Comparison of ENCODE assay signal across 8 mouse cellular contexts in the genomic region with DNA sequence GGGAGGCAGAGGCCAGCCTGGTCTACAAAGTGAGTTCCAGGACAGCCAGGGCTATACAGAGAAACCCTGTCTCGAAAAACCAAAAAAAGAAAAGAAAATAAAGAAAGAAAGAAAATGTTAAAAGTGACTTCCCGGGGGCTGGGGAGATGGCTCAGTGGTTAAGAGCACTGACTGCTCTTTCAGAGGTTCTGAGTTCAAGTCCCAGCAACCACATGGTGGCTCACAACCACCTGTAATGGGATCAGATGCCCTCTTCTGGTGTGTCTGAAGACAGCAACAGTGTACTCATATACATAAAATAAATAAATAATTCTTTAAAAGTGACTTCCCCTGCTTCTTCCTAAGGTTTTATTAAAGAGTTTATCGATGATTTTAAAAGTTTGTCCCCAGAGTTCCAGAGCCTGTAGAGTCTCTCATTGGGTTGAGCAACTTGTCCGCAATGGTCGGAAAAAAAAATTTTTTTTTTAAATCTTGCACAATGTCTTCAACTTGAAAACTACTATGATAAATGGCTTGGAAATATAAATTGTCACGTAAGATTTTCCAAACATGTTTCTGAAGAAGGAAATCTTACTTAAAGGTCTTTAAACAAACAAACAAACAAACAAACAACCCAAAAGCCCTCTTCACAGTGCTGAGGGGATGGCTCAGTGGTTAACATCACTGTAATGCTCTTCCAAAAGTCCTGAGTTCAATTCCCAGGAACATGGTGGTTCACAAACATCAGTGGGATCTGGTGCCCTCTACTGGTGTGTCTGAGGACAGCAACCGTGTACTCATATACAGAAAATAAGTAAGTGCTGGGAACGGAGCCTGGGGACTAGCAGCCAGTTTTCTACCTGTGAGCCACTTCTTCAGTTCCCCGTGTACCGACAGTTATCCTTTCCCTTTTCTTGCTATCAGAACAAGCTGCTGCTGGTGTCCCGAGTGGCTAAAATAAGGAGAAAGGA. TPM values are rescaled to one million over a fixed set of nuclear protein-coding genes. Genes with fewer than 3 reads are reported as not detected.
DNase-seq lines count a peak whose midpoint lies in the region; ATAC-seq and TF ChIP-seq lines count a peak whose summit lies in the region.

No protein-coding gene starts in this region.

- peak overlapping the region; percentile 60 for H3K4me2 ChIP-seq in heart, embryonic 11.5 days
- H3K4me2 ChIP-seq in embryonic facial prominence, embryonic 12.5 days (replicated peaks) = peak overlapping the region; percentile 41
- H3K4me2 ChIP-seq in intestine, postnatal 0 days (replicated peaks; ENCODE audit: low read depth) = peak overlapping the region; percentile 73
- peak overlapping the region; percentile 35 for H3K4me2 ChIP-seq in midbrain, embryonic 11.5 days

- in situ Hi-C loops in ES-E14 (cut with MboI; ENCODE audit: low sequenced_read_pairs in 2 of 2, unreplicated experiment in 2 of 2) = no loop called here

- 0 out of 2 replicates have a peak, but pooled peaks cover 3% of the 10 kb centered on the region for H3K4me1 ChIP-seq in heart, embryonic 11.5 days (ENCODE audit: control insufficient read depth, insufficient read depth, low read length)
- H3K4me1 ChIP-seq in ES-E14 (ENCODE audit: control insufficient read depth in 2 of 2, insufficient read depth in 2 of 2, low read length in 2 of 2, poor library complexity in 1 of 2) = peaks cover 4 to 8% of the 10 kb centered on the region in 2 experiments; a peak in 2 of 4 replicates
- peaks cover 7% of the 10 kb centered on the region for H3K4me1 ChIP-seq in embryonic facial prominence, embryonic 12.5 days
- no peaks in the 10 kb centered on the region for H3K4me1 ChIP-seq in intestine, postnatal 0 days (replicated peaks; ENCODE audit: control insufficient read depth, insufficient read depth, low read length)
- peaks cover 8% of the 10 kb centered on the region; the same call in 1 of the 2 replicates for H3K4me1 ChIP-seq in midbrain, embryonic 11.5 days (ENCODE audit: control insufficient read depth, insufficient read depth, low read length)

- no peak for ATAC-seq in heart, embryonic 11.5 days (replicated peaks; ENCODE audit: insufficient number of reproducible peaks, low FRiP score, low TSS enrichment)
- no peak for ATAC-seq in embryonic facial prominence, embryonic 12.5 days (ENCODE audit: insufficient number of reproducible peaks, insufficient read depth, low FRiP score, low TSS enrichment)
- ATAC-seq in intestine, postnatal 0 days = no peak
- no peak for ATAC-seq in midbrain, embryonic 11.5 days (ENCODE audit: low FRiP score)

- peak overlapping the region; percentile 30 for H3K27ac ChIP-seq in heart, embryonic 11.5 days (ENCODE audit: low read depth, low read length)
- H3K27ac ChIP-seq in ES-E14 (ENCODE audit: insufficient read depth, low read depth, low read length, poor library complexity, severe bottlenecking) = peak overlapping the region; percentile 93
- peak overlapping the region; percentile 54; the same call in 1 of the 2 replicates for H3K27ac ChIP-seq in embryonic facial prominence, embryonic 12.5 days
- no peak overlapping the region for H3K27ac ChIP-seq in intestine, postnatal 0 days (ENCODE audit: low read depth, low read length)
- peak overlapping the region; percentile 72; the same call in 1 of the 2 replicates for H3K27ac ChIP-seq in midbrain, embryonic 11.5 days (ENCODE audit: low read depth, low read length)

- WGBS in heart, embryonic 11.5 days (ENCODE audit: insufficient replicate concordance) = 60% methylated on average over 11 of the region's 11 CpGs
- 63% methylated on average over 11 of the region's 11 CpGs for WGBS in embryonic facial prominence, embryonic 12.5 days
- 63% methylated on average over 11 of the region's 11 CpGs for WGBS in intestine, postnatal 0 days
- 66% methylated on average over 11 of the region's 11 CpGs for WGBS in midbrain, embryonic 11.5 days

- no peaks in the 10 kb centered on the region for H3K27me3 ChIP-seq in heart, embryonic 11.5 days (ENCODE audit: control insufficient read depth, insufficient read depth, low read length)
- no peaks in the 10 kb centered on the region for H3K27me3 ChIP-seq in embryonic facial prominence, embryonic 12.5 days
- H3K27me3 ChIP-seq in intestine, postnatal 0 days (replicated peaks; ENCODE audit: control insufficient read depth, insufficient read depth, low read length) = no peaks in the 10 kb centered on the region
- H3K27me3 ChIP-seq in midbrain, embryonic 11.5 days (ENCODE audit: control insufficient read depth, insufficient read depth, low read length) = no peaks in the 10 kb centered on the region

- intact Hi-C loops in heart, postnatal 14 days (cut with DNase I) = loop anchor here (5.0 kb wide), 1 partner anchor 36 kb away; a partner anchor contains a TSS
- intact Hi-C loops in left cerebral cortex, postnatal 14 days (cut with DNase I) = no loop called here

- peaks cover 9% of the 10 kb centered on the region for H3K36me3 ChIP-seq in heart, embryonic 11.5 days (ENCODE audit: control insufficient read depth, insufficient read depth, low read length)
- peaks cover 3% of the 10 kb centered on the region; the same call in 1 of the 2 replicates for H3K36me3 ChIP-seq in ES-E14 (ENCODE audit: control insufficient read depth, insufficient read depth, low read length, poor library complexity, severe bottlenecking)
- H3K36me3 ChIP-seq in embryonic facial prominence, embryonic 12.5 days = peaks cover 10% of the 10 kb centered on the region
- H3K36me3 ChIP-seq in intestine, postnatal 0 days (ENCODE audit: control insufficient read depth, insufficient read depth) = no peaks in the 10 kb centered on the region
- peaks cover 3% of the 10 kb centered on the region; the same call in 1 of the 2 replicates for H3K36me3 ChIP-seq in midbrain, embryonic 11.5 days (ENCODE audit: control insufficient read depth, insufficient read depth, low read length)

- TF ChIP-seq CTCF in intestine, postnatal 0 days (IDR thresholded peaks at IDR 0.05; ENCODE audit: low read depth) = peak; percentile 61

- H3K4me3 ChIP-seq in heart, embryonic 11.5 days (ENCODE audit: low read depth, low read length) = peak overlapping the region; percentile 97
- H3K4me3 ChIP-seq in ES-E14 (ENCODE audit: insufficient read depth in 1 of 2, low read depth in 1 of 2, low read length in 2 of 2, poor library complexity in 1 of 2, severe bottlenecking in 1 of 2) = peak overlapping the region; percentile 57 to 79
- peak overlapping the region; percentile 61 for H3K4me3 ChIP-seq in embryonic facial prominence, embryonic 12.5 days
- H3K4me3 ChIP-seq in intestine, postnatal 0 days (ENCODE audit: low read depth, low read length) = peak overlapping the region; percentile 95; the same call in 1 of the 2 replicates
- peak overlapping the region; percentile 76; the same call in 1 of the 2 replicates for H3K4me3 ChIP-seq in midbrain, embryonic 11.5 days (ENCODE audit: low read depth, low read length)

- 0 out of 2 replicates have a peak overlapping the region, but pooled peaks have one; percentile 0 for H3K9ac ChIP-seq in heart, embryonic 11.5 days (ENCODE audit: low read depth, low read length)
- H3K9ac ChIP-seq in ES-E14 (ENCODE audit: insufficient read depth, low read depth, low read length, poor library complexity, severe bottlenecking) = peak overlapping the region; percentile 75; the same call in 1 of the 2 replicates
- no peak overlapping the region for H3K9ac ChIP-seq in embryonic facial prominence, embryonic 12.5 days
- no peak overlapping the region for H3K9ac ChIP-seq in intestine, postnatal 0 days (ENCODE audit: low read depth, low read length)
- peak overlapping the region; percentile 82; the same call in 1 of the 2 replicates for H3K9ac ChIP-seq in midbrain, embryonic 11.5 days (ENCODE audit: low read length)

- DNase-seq in heart, postnatal 14 days = no peak
- DNase-seq in ES-E14 (ENCODE audit: low read depth, low spot score) = no peak
- no peak for DNase-seq in midbrain, embryonic 11.5 days (ENCODE audit: low spot score, missing footprints)
- no peak for DNase-seq in Muller cell, postnatal 12 days (ENCODE audit: inconsistent ontology term)
- no peak for DNase-seq in left cerebral cortex, postnatal 14 days (ENCODE audit: low spot score in 2 of 2)

- no peaks in the 10 kb centered on the region for H3K9me3 ChIP-seq in heart, embryonic 11.5 days (replicated peaks; ENCODE audit: control insufficient read depth, low read length)
- no peaks in the 10 kb centered on the region for H3K9me3 ChIP-seq in ES-E14 (ENCODE audit: control insufficient read depth, insufficient read depth, low read depth, low read length)
- no peaks in the 10 kb centered on the region for H3K9me3 ChIP-seq in embryonic facial prominence, embryonic 12.5 days
- H3K9me3 ChIP-seq in intestine, postnatal 0 days (ENCODE audit: control insufficient read depth) = no peaks in the 10 kb centered on the region
- H3K9me3 ChIP-seq in midbrain, embryonic 11.5 days (ENCODE audit: control insufficient read depth, low read length) = no peaks in the 10 kb centered on the region

RNA-seq across cellular contexts. Expression of a gene that starts 0.8 kb away (rescaled TPM):
- 43.8 and 46.6 TPM in 2 replicates for polyA plus RNA-seq in heart, embryonic 11.5 days (2014; fragmentation: Nextera tagmentation; extraction: Ambion mirVana)
- 10 to 100 TPM; 17.9 to 19.8 TPM for total RNA-seq in heart, postnatal 14 days (2021)
- 43.1 and 73.8 TPM in 2 replicates for total RNA-seq in ES-E14 (2012; rRNA removed)
- polyA plus RNA-seq in embryonic facial prominence, embryonic 12.5 days (2016; fragmentation: Nextera tagmentation; extraction: Ambion mirVana) = 67.8 and 68.4 TPM in 2 replicates
- polyA plus RNA-seq in intestine, postnatal 0 days (2015; fragmentation: Nextera tagmentation; extraction: Ambion mirVana) = 16.0 and 16.1 TPM in 2 replicates
- polyA plus RNA-seq in midbrain, embryonic 11.5 days (2014; fragmentation: Nextera tagmentation; extraction: Ambion mirVana) = 91.4 and 93.6 TPM in 2 replicates
- total RNA-seq in left cerebral cortex, postnatal 14 days (2021) = 10 to 100 TPM; 18.2 TPM

RNA-seq across cellular contexts. Expression of a gene that starts 37.1 kb away (rescaled TPM):
- polyA plus RNA-seq in heart, embryonic 11.5 days (2014; fragmentation: Nextera tagmentation; extraction: Ambion mirVana) = 1.7 and 2.6 TPM in 2 replicates
- 1 to 10 TPM; 3.1 to 3.5 TPM for total RNA-seq in heart, postnatal 14 days (2021)
- total RNA-seq in ES-E14 (2012; rRNA removed) = 0.95 and 1.2 TPM in 2 replicates
- polyA plus RNA-seq in embryonic facial prominence, embryonic 12.5 days (2016; fragmentation: Nextera tagmentation; extraction: Ambion mirVana) = 0.25 and 0.35 TPM in 2 replicates
- 10.0 TPM in 2 replicates for polyA plus RNA-seq in intestine, postnatal 0 days (2015; fragmentation: Nextera tagmentation; extraction: Ambion mirVana)
- polyA plus RNA-seq in midbrain, embryonic 11.5 days (2014; fragmentation: Nextera tagmentation; extraction: Ambion mirVana) = 0.45 and 0.65 TPM in 2 replicates
- total RNA-seq in left cerebral cortex, postnatal 14 days (2021) = under 1 TPM; 0.21 to 0.68 TPM

RNA-seq across cellular contexts. Expression of a gene that starts 41.9 kb away (rescaled TPM):
- 61.3 and 74.9 TPM in 2 replicates for polyA plus RNA-seq in heart, embryonic 11.5 days (2014; fragmentation: Nextera tagmentation; extraction: Ambion mirVana)
- 100 to 1,000 TPM; 108 to 109 TPM for total RNA-seq in heart, postnatal 14 days (2021)
- 87.4 and 136 TPM in 2 replicates for total RNA-seq in ES-E14 (2012; rRNA removed)
- 95.2 and 97.6 TPM in 2 replicates for polyA plus RNA-seq in embryonic facial prominence, embryonic 12.5 days (2016; fragmentation: Nextera tagmentation; extraction: Ambion mirVana)
- 26.5 and 29.1 TPM in 2 replicates for polyA plus RNA-seq in intestine, postnatal 0 days (2015; fragmentation: Nextera tagmentation; extraction: Ambion mirVana)
- polyA plus RNA-seq in midbrain, embryonic 11.5 days (2014; fragmentation: Nextera tagmentation; extraction: Ambion mirVana) = 76.6 and 82.4 TPM in 2 replicates
- 100 to 1,000 TPM; 143 to 144 TPM for total RNA-seq in left cerebral cortex, postnatal 14 days (2021)

Comparison
In these comparisons a context has a peak if more than half of its experiments do, and no peak if none do; other contexts are left out.
1. H3K9ac ChIP-seq: peak in heart, embryonic 11.5 days (single experiment), ES-E14 (single experiment) and midbrain, embryonic 11.5 days (single experiment); none in embryonic facial prominence, embryonic 12.5 days (single experiment) and intestine, postnatal 0 days (single experiment).
2. Peak in every context shown above with its lines, with median percentiles within 50 percentile points of each other: H3K4me2 ChIP-seq and H3K4me3 ChIP-seq.